Mouse (Mus musculus) spleen, postnatal 36 days (tissue): ENCODE results near the gene Myo10.

ENCODE experiments used
- DNase-seq, 2 experiments: peaks; one replicate each; pipeline ENCODE4 v3.0.0; 2022; ENCODE audit warnings: low spot score in 2 of 2, mixed read lengths in 1 of 2

The Myo10 gene

GRCm38 (mm10) chr15:25611178-25611577, 11.1 kb upstream of the Myo10 start:
- no peak for DNase-seq

GRCm38 (mm10) chr15:25620560-25620959, 1.8 kb upstream of the Myo10 start:
- no peak for DNase-seq

- no peak for DNase-seq
Measured at GRCm38 (mm10) chr15:25621351-25622199, 750 bp upstream of the Myo10 start.

GRCm38 (mm10) chr15:25622867-25623471, 644 bp downstream of the Myo10 start:
- DNase-seq = peak; percentile 18 to 26

GRCm38 (mm10) chr15:25623556-25624180, 1.3 kb downstream of the Myo10 start:
- DNase-seq = no peak

GRCm38 (mm10) chr15:25624263-25624662, 1.9 kb downstream of the Myo10 start:
- peak; percentile 50 to 53 for DNase-seq

- DNase-seq = no peak
Measured at GRCm38 (mm10) chr15:25625471-25625870, 3.1 kb downstream of the Myo10 start.

GRCm38 (mm10) chr15:25627012-25627411, 4.7 kb downstream of the Myo10 start:
- DNase-seq = no peak

GRCm38 (mm10) chr15:25628251-25628650, 5.9 kb downstream of the Myo10 start:
- DNase-seq = no peak

- no peak for DNase-seq
Measured at GRCm38 (mm10) chr15:25630716-25631115, 8.4 kb downstream of the Myo10 start.

- DNase-seq = no peak
Measured at GRCm38 (mm10) chr15:25631332-25631731, 9.0 kb downstream of the Myo10 start.

- no peak for DNase-seq
Measured at GRCm38 (mm10) chr15:25632902-25633301, 10.6 kb downstream of the Myo10 start.

GRCm38 (mm10) chr15:25633674-25634340, 11.5 kb downstream of the Myo10 start:
- DNase-seq = no peak

- DNase-seq = no peak
Measured at GRCm38 (mm10) chr15:25637727-25638126, 15.4 kb downstream of the Myo10 start.

GRCm38 (mm10) chr15:25639217-25639616, 16.9 kb downstream of the Myo10 start:
- no peak for DNase-seq

- no peak for DNase-seq
Measured at GRCm38 (mm10) chr15:25640840-25641752, 18.8 kb downstream of the Myo10 start.

GRCm38 (mm10) chr15:25642214-25643058, 20.1 kb downstream of the Myo10 start:
- DNase-seq = no peak

GRCm38 (mm10) chr15:25645862-25646261, 23.5 kb downstream of the Myo10 start:
- DNase-seq = no peak

- peak; percentile 46 to 52 for DNase-seq
Measured at GRCm38 (mm10) chr15:25648287-25648686, 26.0 kb downstream of the Myo10 start.

GRCm38 (mm10) chr15:25650371-25650770, 28.0 kb downstream of the Myo10 start:
- no peak for DNase-seq
